In genomic region chr11:111088812-111089211, GRCm38 (mm10) we compare ENCODE assay signal across 21 mouse cellular contexts. TPM values are rescaled to one million over a fixed set of nuclear protein-coding genes. Genes with fewer than 3 reads are reported as not detected.
A peak's percentile ranks its signal among the peaks of the same experiment; 100 is the strongest.
DNase-seq lines count a peak whose midpoint lies in the region; ATAC-seq and TF ChIP-seq lines count a peak whose summit lies in the region.
"Had no signal": no experiment of that assay in that cellular context is flagged by ENCODE, and none has a peak within 500 bp of the region (broad histone marks: within the 10 kb centered on the region; RNA-seq: fewer than 3 reads in every experiment).

No protein-coding gene starts in this region.

- no peaks in the 10 kb centered on the region for H3K9me3 ChIP-seq in CH12.LX (replicated peaks; ENCODE audit: low read length)
- H3K9me3 ChIP-seq in midbrain, embryonic 10.5 days (replicated peaks), result no peaks in the 10 kb centered on the region
- H3K9me3 ChIP-seq: embryonic facial prominence, embryonic 10.5 days; hindbrain, embryonic 13.5 days; limb, embryonic 15.5 days; neural tube, embryonic 13.5 days had no signal

- TF ChIP-seq POLR2A in CH12.LX (IDR thresholded peaks at IDR 0.05; ENCODE audit: low read depth, low read length), result no peak

- no peak for TF ChIP-seq RAD21 in CH12.LX (IDR thresholded peaks at IDR 0.05; ENCODE audit: low read depth, low read length)

- H3K4me3 ChIP-seq in CH12.LX (replicated peaks in 1 of 3; ENCODE audit: low read depth in 2 of 3, low read length in 2 of 3, poor library complexity in 1 of 3), result no peak overlapping the region
- H3K4me3 ChIP-seq in midbrain, embryonic 10.5 days, result no peak overlapping the region
- H3K4me3 ChIP-seq: embryonic facial prominence, embryonic 10.5 days; erythroblast, embryonic 14.5 days; hindbrain, embryonic 13.5 days; layer of hippocampus, adult 2 months; limb, embryonic 15.5 days; neural tube, embryonic 13.5 days had no signal

- no peaks in the 10 kb centered on the region for H3K36me3 ChIP-seq in CH12.LX (replicated peaks in 1 of 2; ENCODE audit: control insufficient read depth in 1 of 2, insufficient read depth in 1 of 2, low read length in 1 of 2)
- H3K36me3 ChIP-seq in midbrain, embryonic 10.5 days, result no peaks in the 10 kb centered on the region
- H3K36me3 ChIP-seq: embryonic facial prominence, embryonic 10.5 days; hindbrain, embryonic 13.5 days; limb, embryonic 15.5 days; neural tube, embryonic 13.5 days had no signal

- WGBS in midbrain, embryonic 10.5 days, result 75% methylated on average over 3 of the region's 3 CpGs

- H3K4me2 ChIP-seq in CH12.LX (ENCODE audit: insufficient read depth, low read depth, poor library complexity, severe bottlenecking), result no peak overlapping the region
- H3K4me2 ChIP-seq: hindbrain, embryonic 13.5 days; limb, embryonic 15.5 days; neural tube, embryonic 13.5 days had no signal

- TF ChIP-seq EP300 in CH12.LX (IDR thresholded peaks at IDR 0.05; ENCODE audit: low read length), result no peak

- no peaks in the 10 kb centered on the region for H3K79me2 ChIP-seq in CH12.LX (replicated peaks; ENCODE audit: control insufficient read depth, extremely low read depth, insufficient read depth, poor library complexity, severe bottlenecking)

- peak; percentile 94 for ATAC-seq in megakaryocyte progenitor cell, adult 5-6 weeks (replicated peaks; ENCODE audit: poor library complexity)
- ATAC-seq: forebrain, postnatal 0 days had no signal

- H3K27me3 ChIP-seq in CH12.LX (replicated peaks), result no peaks in the 10 kb centered on the region
- H3K27me3 ChIP-seq in midbrain, embryonic 10.5 days (ENCODE audit: low read depth, poor library complexity, severe bottlenecking), result no peaks in the 10 kb centered on the region
- H3K27me3 ChIP-seq: hindbrain, embryonic 13.5 days; limb, embryonic 15.5 days; neural tube, embryonic 13.5 days had no signal

- dilution Hi-C loops in CH12.LX (cut with MboI; ENCODE audit: extremely low pct_ligation_motif_present, extremely low pct_unique_long_range_greater_than_20kb, low sequenced_read_pairs), result no loop called here

- DNase-seq in heart, adult 11 months, result peak; percentile 84
- DNase-seq in heart, adult 18-20 months, result no peak
- DNase-seq in CH12.LX (ENCODE audit: extremely low read depth), result peak; percentile 72
- peak; percentile 78 for DNase-seq in gonadal fat pad, adult 2 months (ENCODE audit: low read depth)
- no peak for DNase-seq in right cerebral cortex, adult 18-20 months
- no peak for DNase-seq in spleen, postnatal 10 days (ENCODE audit: low spot score in 2 of 2)
- DNase-seq in midbrain, embryonic 10.5 days (ENCODE audit: low spot score), result no peak
- DNase-seq: adrenal gland, adult 8-10 months; cerebellum, adult 8-10 months; forebrain, postnatal 0 days; gastrocnemius, postnatal 36 days; kidney, adult 11 months; lung, adult 2 months; lung, postnatal 4 days had no signal

- in situ Hi-C loops in CH12.LX (cut with MboI; ENCODE audit: low pct_ligation_motif_present, low pct_unique_long_range_greater_than_20kb, low sequenced_read_pairs), result no loop called here

- H3K4me1 ChIP-seq in CH12.LX (ENCODE audit: control insufficient read depth in 1 of 2, insufficient read depth in 2 of 2), result peaks cover 0 to 24% of the 10 kb centered on the region in 2 experiments; a peak in 2 of 4 replicates
- no peaks in the 10 kb centered on the region for H3K4me1 ChIP-seq in midbrain, embryonic 10.5 days
- H3K4me1 ChIP-seq: hindbrain, embryonic 13.5 days; neural tube, embryonic 13.5 days had no signal

- TF ChIP-seq CTCF in CH12.LX (conservative IDR thresholded peaks at IDR 0.05 in 1 of 2, IDR thresholded peaks at IDR 0.05 in 1 of 2; ENCODE audit: low read depth in 2 of 2, low read length in 2 of 2), result no peak

- H3K27ac ChIP-seq in CH12.LX (ENCODE audit: insufficient read depth, low read depth), result no peak overlapping the region
- H3K27ac ChIP-seq in midbrain, embryonic 10.5 days (replicated peaks), result no peak overlapping the region
- H3K27ac ChIP-seq: embryonic facial prominence, embryonic 10.5 days; hindbrain, embryonic 13.5 days; layer of hippocampus, adult 2 months; limb, embryonic 15.5 days; neural tube, embryonic 13.5 days had no signal

- no peak overlapping the region for H3K9ac ChIP-seq in CH12.LX (ENCODE audit: insufficient read depth, low read depth)
- H3K9ac ChIP-seq: forebrain, postnatal 0 days; hindbrain, embryonic 13.5 days; limb, embryonic 15.5 days; neural tube, embryonic 13.5 days had no signal

TF ChIP-seq in CH12.LX, 34 proteins besides CTCF, POLR2A, EP300 and RAD21:
- TF ChIP-seq BHLHE40 (IDR thresholded peaks at IDR 0.05; ENCODE audit: low read depth, low read length) (peak; percentile 30; the same call in 1 of the 2 replicates), PAX5 (IDR thresholded peaks at IDR 0.05; ENCODE audit: low read length) (no peak)

RNA-seq across cellular contexts. Expression of gene Kcnj2, which starts 22.8 kb away (rescaled TPM):
- 10 to 100 TPM; 20.5 to 22.1 TPM for total RNA-seq in heart, adult 18-20 months (2021)
- under 0.01 TPM in 1 of 2 replicates, not detected in the other for total RNA-seq in CH12.LX (2012; rRNA removed)
- 0.09 and 0.12 TPM in 2 replicates for total RNA-seq in CH12.LX (2014; rRNA removed)
- polyA plus RNA-seq in CH12.LX (2012; ENCODE audit: insufficient read length, low read depth), result 0.11 TPM in 1 of 2 replicates, not detected in the other
- polyA plus RNA-seq in gonadal fat pad, adult 2 months (2012; rRNA removed), result 2.0 and 2.2 TPM in 2 replicates
- total RNA-seq in megakaryocyte progenitor cell, adult 5-6 weeks (2015), result 5.4 and 6.6 TPM in 2 replicates
- total RNA-seq in megakaryocyte progenitor cell, adult 5-6 weeks (2017), result 13.2 and 13.3 TPM in 2 replicates
- 0.65 and 0.94 TPM in 2 replicates for polyA plus RNA-seq in midbrain, embryonic 10.5 days (2016; fragmentation: Nextera tagmentation; extraction: Ambion mirVana)
- polyA plus RNA-seq: erythroblast, embryonic 14.5 days had no signal

Comparison
In these comparisons a context has a peak if more than half of its experiments do, and no peak if none do; other contexts are left out.
1. DNase-seq: peak in heart, adult 11 months (single experiment), CH12.LX (single experiment) and gonadal fat pad, adult 2 months (single experiment); none in heart, adult 18-20 months (0 of 2), right cerebral cortex, adult 18-20 months (single experiment), spleen, postnatal 10 days (0 of 2) and midbrain, embryonic 10.5 days (single experiment).
2. RNA of gene Kcnj2, which starts 22.8 kb away (total RNA-seq): 20.5 to 22.1 TPM in heart, adult 18-20 months and 5.4 to 13.3 TPM in megakaryocyte progenitor cell, adult 5-6 weeks; under 0.01 to 0.12 TPM in CH12.LX; every median in the first group is over 4 times any median in the second.